Mouse (Mus musculus) stomach, postnatal 0 days (tissue): ENCODE results near the gene Cldn6. TPM values are rescaled to one million over a fixed set of nuclear protein-coding genes. Genes with fewer than 3 reads are reported as not detected.
A peak's percentile ranks its signal among the peaks of the same experiment; 100 is the strongest.

Source experiments
- ATAC-seq: fragments of 200-750 bp; cut with Nextera tagmentation; 2 replicates; pipeline ENCODE4 v1.8.0; 2017; ENCODE audit not compliant: low FRiP score, low TSS enrichment
- DNase-seq: peaks from one replicate; pipeline ENCODE4 v3.0.0-alpha.2; 2016; ENCODE audit warnings: low spot score
- H3K27ac ChIP-seq: fragments of 300-500 bp; sonication (generic); replicated peaks from 2 replicates; pipeline ENCODE4 v1.5.1; 2014; ENCODE audit warnings: mild to moderate bottlenecking, control low read depth
- H3K27me3 ChIP-seq: fragments of 300-500 bp; sonication (generic); 2 replicates; pipeline ENCODE4 v1.6.1; 2014; ENCODE audit warnings: low read length; ENCODE audit not compliant: control insufficient read depth, insufficient read depth
- H3K36me3 ChIP-seq: fragments of 300-500 bp; sonication (generic); 2 replicates; pipeline ENCODE4 v1.6.1; 2014; ENCODE audit warnings: low read length, mixed read lengths; ENCODE audit not compliant: control insufficient read depth, insufficient read depth
- H3K4me1 ChIP-seq: fragments of 300-500 bp; sonication (generic); replicated peaks from 2 replicates; pipeline ENCODE4 v1.6.1; 2014; ENCODE audit warnings: antibody characterized with exemption; ENCODE audit not compliant: control insufficient read depth, insufficient read depth
- H3K4me2 ChIP-seq: fragments of 300-500 bp; sonication (generic); replicated peaks from 2 replicates; pipeline ENCODE4 v1.6.1; 2014; ENCODE audit warnings: low read depth, mild to moderate bottlenecking, control low read depth, moderate library complexity
- H3K4me3 ChIP-seq: fragments of 300-500 bp; sonication (generic); 2 replicates; pipeline ENCODE4 v1.5.1; 2014; ENCODE audit warnings: low read depth, low read length, control low read depth
- H3K9ac ChIP-seq: fragments of 300-500 bp; sonication (generic); 2 replicates; pipeline ENCODE4 v1.6.1; 2014; ENCODE audit warnings: mild to moderate bottlenecking, low read length, control low read depth, mixed read lengths
- H3K9me3 ChIP-seq: fragments of 300-500 bp; sonication (generic); 2 replicates; pipeline ENCODE4 v1.6.1; 2016; ENCODE audit warnings: low read length; ENCODE audit not compliant: control insufficient read depth
- CTCF ChIP-seq: IDR thresholded peaks from 2 replicates; pipeline ENCODE4 v1.5.1; 2016; ENCODE audit warnings: antibody characterized with exemption, low read depth, mild to moderate bottlenecking, moderate library complexity
- EP300 ChIP-seq: optimal IDR thresholded peaks from 2 replicates; pipeline ENCODE3; 2016; ENCODE audit warnings: antibody characterized with exemption
- WGBS: fragments of 180-500 bp; shearing (Covaris S2); extraction: QIAGEN DNeasy Blood & Tissue Kit; methylation state at CpG from one replicate; pipeline ENCODE4 v1.1.7; 2014; 5-methylcytosine and 5-hydroxymethylcytosine counted together
- polyA plus RNA-seq: library from polyadenylated mRNA; unstranded; fragments of >200 nt; fragmentation: Nextera tagmentation; extraction: Ambion mirVana; gene quantifications from 2 replicates; pipeline ENCODE4 v1.2.1, GENCODE M21; 2015

Gene Cldn6
- polyA plus RNA-seq = 3.0 and 3.2 TPM in 2 replicates

GRCm38 (mm10) chr17:23679127-23679835, at the start of gene Cldn6:
TSS of gene Cldn6 (plus strand) at chr17:23679249.
- ATAC-seq (no peak), DNase-seq (peak; percentile 33)
- peak within 1 kb of the TSS; percentile 17 for H3K4me3 ChIP-seq
- H3K9ac ChIP-seq = no peak within 1 kb of the TSS
- H3K36me3 ChIP-seq = no peaks in the 10 kb centered on the region
- WGBS = 2% methylated on average over 38 of the region's 38 CpGs
- H3K4me2 ChIP-seq = peak within 1 kb of the TSS; percentile 40
- H3K27ac ChIP-seq = no peak within 1 kb of the TSS
- 0 out of 2 replicates have a peak, but pooled peaks cover 2% of the 10 kb centered on the region for H3K27me3 ChIP-seq
- no peak for TF ChIP-seq EP300
- no peak for TF ChIP-seq CTCF
- peaks cover 10% of the 10 kb centered on the region for H3K4me1 ChIP-seq
- H3K9me3 ChIP-seq = no peaks in the 10 kb centered on the region

DNA sequence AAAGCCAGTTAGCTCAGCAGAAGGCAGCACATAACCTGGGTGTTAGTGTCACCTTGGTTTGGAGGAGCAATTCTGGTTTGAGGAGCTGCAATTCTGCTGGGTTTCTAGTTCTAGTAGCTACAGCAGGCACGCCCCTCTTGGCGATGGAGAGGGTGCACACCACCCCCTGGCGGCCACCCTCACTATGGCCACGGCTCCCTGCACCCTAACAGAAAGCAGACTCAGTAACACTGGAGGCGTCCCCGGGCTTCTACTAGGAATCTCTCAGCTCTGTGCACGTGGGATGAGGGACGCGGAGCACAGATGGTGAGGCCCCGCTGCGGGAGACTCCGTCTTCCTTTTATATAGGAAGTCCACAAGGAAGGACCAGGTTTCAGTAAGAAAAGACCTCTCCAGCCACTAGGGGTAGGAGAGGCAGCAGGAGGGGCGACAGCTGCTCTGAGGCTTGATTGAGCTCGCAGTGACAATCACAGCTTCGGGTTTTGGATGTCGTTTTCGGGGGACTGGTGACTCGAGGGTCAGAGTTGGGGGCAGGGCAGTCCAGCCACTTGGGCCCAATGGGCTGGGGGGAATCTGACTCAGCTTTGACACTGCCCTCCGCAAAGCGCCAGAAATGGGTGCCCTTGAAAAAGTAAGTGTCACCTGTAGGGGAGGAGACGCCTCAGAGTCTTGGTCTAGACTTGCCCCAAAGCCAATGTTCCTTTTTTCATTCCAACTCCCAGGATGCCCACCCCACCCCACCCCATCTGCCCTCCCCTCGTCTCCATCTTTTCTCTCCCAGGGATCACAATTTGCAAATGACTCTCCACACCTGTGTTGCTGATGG, 48.6 kb upstream of the Cldn6 start:
- ATAC-seq (peak; percentile 88), DNase-seq (peak; percentile 88)
- no peaks in the 10 kb centered on the region for H3K36me3 ChIP-seq
- 16% methylated on average over 22 of the region's 22 CpGs for WGBS
- H3K4me3 ChIP-seq = peak overlapping the region; percentile 13; the same call in 1 of the 2 replicates
- no peaks in the 10 kb centered on the region for H3K9me3 ChIP-seq
- no peak overlapping the region; the same call in 1 of the 2 replicates for H3K9ac ChIP-seq
- no peak overlapping the region for H3K27ac ChIP-seq
- TF ChIP-seq CTCF = peak; percentile 90
- no peak for TF ChIP-seq EP300
- peak overlapping the region; percentile 42 for H3K4me2 ChIP-seq
- no peaks in the 10 kb centered on the region for H3K4me1 ChIP-seq
- H3K27me3 ChIP-seq = no peaks in the 10 kb centered on the region

GRCm38 (mm10) chr17:23631241-23631640, 47.8 kb upstream of the Cldn6 start:
- ATAC-seq (no peak), DNase-seq (no peak)
- Histone ChIP-seq H3K4me2 (no peak overlapping the region), H3K9ac (no peak overlapping the region), H3K27ac (no peak overlapping the region), H3K27me3 (no peaks in the 10 kb centered on the region), H3K4me1 (no peaks in the 10 kb centered on the region), H3K36me3 (no peaks in the 10 kb centered on the region), H3K9me3 (no peaks in the 10 kb centered on the region), H3K4me3 (no peak overlapping the region)
- 80% methylated on average over 8 of the region's 8 CpGs for WGBS
- TF ChIP-seq CTCF = no peak
- no peak for TF ChIP-seq EP300

DNA sequence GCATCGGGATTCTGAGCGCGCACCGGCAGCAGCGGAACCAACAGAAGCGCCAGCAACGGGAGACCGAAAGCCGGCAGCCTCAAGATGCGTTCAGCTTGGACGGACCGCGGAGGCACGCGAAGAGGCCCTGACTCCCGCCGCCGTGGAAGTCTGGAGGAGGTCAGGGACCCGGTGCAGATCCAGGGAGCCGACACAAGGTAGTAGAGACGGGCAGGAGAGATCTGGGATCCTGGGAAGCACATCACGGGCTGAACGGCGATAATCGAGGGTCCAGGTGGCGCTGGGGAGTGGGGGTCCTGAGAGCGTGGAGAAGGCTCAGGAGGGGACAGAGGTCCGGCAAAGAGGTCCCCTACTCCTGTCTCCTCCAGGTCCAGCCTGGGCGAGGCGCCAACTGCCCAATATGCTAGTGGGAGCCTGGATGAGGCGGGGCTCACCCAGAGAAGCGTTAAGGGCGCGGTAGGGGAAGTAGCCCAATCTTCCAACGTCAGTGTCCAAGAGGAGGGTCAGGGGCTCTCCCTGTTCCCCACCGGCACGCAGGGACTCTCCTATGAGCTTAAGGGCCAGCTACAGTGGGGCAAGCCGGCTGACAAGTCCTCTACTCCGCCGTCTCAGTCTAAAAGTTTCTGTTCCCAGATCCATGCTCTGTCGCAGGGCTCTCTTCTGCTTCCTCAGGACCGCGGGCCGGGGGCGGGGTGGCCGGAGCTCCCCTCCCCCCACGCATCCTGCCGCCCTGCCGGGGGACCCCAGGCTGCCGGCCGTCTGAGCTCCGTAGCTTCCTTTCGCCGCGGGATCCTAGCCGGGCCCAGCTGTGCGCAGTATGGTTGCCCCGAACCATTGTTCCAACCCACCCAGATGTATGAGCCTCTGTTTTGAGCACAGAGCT, 34.2 kb upstream of the Cldn6 start, which contains the start of gene Mmp25:
TSS of gene Mmp25 (minus strand) at position 665 of the 883 bp plus-strand sequence.
- TF ChIP-seq CTCF (no peak), EP300 (no peak)

DNA sequence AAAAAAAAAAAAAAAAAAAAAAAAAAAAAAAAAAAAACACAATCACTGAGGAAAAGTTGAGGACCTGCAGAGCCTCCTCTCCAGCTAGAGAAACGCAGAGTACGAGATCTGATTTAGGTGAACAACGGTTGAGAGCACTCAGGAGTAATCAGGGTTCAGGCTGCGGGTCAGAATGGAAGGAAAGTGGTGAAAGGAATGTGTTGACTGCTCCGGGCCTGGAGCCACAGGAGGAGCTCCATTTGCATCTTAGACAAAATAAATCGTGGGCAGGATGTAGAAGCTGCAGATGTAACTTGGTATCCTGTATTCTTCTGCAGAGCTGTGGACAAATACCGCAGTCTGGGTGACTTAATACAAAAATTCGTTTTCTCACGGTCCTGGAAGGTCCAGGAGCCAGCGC, 33.2 kb upstream of the Cldn6 start:
- Histone ChIP-seq H3K4me1 (peaks cover 4% of the 10 kb centered on the region; the same call in 1 of the 2 replicates), H3K4me3 (no peak overlapping the region), H3K27me3 (no peaks in the 10 kb centered on the region), H3K9me3 (no peaks in the 10 kb centered on the region), H3K27ac (no peak overlapping the region), H3K36me3 (no peaks in the 10 kb centered on the region), H3K9ac (no peak overlapping the region), H3K4me2 (no peak overlapping the region)
- no peak for DNase-seq
- no peak for ATAC-seq
- WGBS = 51% methylated on average over 10 of the region's 10 CpGs
- TF ChIP-seq CTCF (no peak), EP300 (no peak)

More for the DNA sequence above, 34.2 kb upstream of the Cldn6 start, which contains the start of gene Mmp25:
- peak within 1 kb of the TSS; percentile 76 for H3K4me2 ChIP-seq
- H3K36me3 ChIP-seq = no peaks in the 10 kb centered on the region
- no peak for DNase-seq
- H3K9me3 ChIP-seq = no peaks in the 10 kb centered on the region
- ATAC-seq = peak; percentile 36; the same call in 1 of the 2 replicates
- peak within 1 kb of the TSS; percentile 48 for H3K4me3 ChIP-seq
- WGBS = under 1% methylated on average over 57 of the region's 58 CpGs
- no peak within 1 kb of the TSS for H3K27ac ChIP-seq
- H3K9ac ChIP-seq = peak within 1 kb of the TSS; percentile 55
- H3K4me1 ChIP-seq = peaks cover 4% of the 10 kb centered on the region; the same call in 1 of the 2 replicates
- H3K27me3 ChIP-seq = no peaks in the 10 kb centered on the region
